Mouse (Mus musculus): ENCODE data around the gene Tmsb10. TPM values are rescaled to one million over a fixed set of nuclear protein-coding genes. Genes with fewer than 3 reads are reported as not detected.

Tmsb10 gene
- total RNA-seq, 2 experiments from 2014 or later, result 594 to 750 TPM

DNA sequence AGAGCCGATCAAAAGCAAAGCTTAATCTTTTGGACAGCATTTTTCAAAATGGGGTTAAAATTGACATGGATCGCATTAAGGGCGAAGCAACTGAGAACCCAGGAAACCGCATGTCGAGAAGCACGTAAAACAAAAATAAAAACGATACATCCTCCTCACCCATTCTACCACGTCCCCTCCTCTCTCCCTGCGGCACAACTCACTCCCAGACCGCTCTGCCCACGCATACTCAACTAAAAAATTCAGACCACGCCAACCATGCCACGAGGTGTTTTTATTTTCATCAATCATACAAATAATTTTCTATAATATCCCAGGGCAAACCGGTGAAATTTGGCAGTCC is 1.5 kb downstream of the Tmsb10 start:
- no peak for DNase-seq (ENCODE audit: low spot score in 2 of 2)

DNA sequence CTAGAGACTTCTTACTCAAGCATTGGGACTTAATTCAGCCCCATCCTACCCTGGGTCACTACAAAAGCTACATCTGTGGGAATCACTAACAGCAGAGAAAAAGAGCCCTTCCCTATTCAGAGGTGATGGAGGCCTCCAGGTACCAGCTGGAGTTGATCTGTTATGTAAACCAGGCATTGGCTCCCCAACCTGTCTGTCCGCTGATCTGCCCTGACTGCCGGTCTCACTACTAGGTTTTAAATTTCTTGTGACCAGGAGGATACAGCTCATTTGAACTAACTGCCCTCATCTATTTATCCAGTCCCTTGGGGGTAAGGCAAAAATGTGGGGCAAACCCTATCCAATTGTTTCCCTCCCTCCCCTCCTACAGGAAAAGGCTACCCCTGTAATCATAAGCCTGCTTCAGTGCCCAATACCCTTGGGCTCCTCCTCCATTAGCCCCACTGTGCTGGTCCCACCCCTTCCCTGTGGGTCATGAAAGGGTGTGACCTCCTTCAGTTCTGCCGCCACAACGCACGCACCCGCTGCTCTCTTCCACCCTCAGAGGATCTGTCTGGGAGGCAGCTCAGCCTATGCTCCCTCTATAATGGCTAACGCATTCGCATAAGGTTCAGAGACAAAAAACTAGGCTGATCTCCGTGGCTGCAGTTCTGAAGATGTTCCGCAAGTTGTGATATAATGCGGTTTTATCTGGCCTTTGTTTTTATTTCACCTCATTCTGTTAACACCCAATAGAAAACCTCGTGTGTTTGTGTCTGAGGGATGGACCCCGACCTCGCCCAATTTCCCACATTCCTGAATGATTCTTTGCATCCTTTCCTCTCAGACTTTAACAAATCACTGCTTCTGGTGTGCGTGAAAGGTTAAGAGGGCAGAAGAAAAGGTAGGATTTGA is 2.1 kb downstream of the Tmsb10 start:
- no peak for DNase-seq (ENCODE audit: low spot score in 2 of 2)

DNA sequence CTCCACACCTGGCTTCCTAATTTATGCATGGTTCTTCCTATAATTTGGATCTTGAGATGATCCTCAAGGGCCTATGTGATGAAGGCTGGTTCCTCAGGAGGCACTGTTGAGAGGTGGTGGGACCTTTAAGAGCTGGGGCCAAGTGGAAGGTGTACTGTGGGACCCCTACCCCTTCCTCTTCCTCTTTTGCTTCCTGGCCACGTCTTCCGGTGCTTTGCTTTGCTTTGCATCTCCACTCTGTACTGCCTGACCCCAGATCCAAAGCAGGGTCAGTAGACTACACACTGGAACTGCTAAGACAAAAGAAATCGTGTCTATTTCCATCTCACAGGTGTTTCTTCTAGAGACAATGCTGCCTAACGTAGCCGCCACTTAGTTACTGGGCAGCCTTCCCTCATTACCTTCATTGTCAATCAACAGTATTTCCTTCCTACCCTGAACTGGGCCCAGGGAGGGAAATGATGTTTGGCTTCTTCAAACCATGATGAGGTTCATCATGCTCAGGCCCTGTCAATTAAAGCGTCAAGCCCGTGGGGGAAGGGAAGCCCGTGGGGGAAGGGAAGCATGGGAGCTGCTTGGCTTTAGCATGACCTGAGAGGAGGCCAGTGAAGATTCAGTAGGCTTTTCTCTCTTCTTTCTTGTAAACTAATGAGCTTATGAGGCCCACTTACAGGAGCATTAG is 2.9 kb downstream of the Tmsb10 start:
- no peak for DNase-seq (ENCODE audit: low spot score in 2 of 2)

DNA sequence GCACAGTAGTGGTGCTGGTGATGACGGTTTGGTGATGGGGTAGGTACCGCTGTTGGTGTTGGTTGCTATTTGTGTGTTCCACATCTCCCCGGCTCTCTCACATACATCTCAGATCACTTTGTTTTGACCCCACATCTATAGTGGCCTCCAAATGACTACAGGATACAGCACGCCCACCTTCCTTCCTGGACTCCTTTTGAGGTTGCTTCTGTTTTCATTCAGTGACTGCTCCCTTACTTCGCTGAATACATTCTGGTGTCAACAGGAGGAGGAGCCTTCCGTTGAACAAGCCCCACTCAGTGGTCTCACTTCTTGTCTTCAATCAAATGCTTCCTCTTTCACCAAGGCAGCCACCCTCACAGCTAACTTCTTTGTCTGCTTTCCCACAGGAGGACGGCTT is 3.8 kb downstream of the Tmsb10 start:
- no peak for DNase-seq (ENCODE audit: low spot score in 2 of 2)

DNA sequence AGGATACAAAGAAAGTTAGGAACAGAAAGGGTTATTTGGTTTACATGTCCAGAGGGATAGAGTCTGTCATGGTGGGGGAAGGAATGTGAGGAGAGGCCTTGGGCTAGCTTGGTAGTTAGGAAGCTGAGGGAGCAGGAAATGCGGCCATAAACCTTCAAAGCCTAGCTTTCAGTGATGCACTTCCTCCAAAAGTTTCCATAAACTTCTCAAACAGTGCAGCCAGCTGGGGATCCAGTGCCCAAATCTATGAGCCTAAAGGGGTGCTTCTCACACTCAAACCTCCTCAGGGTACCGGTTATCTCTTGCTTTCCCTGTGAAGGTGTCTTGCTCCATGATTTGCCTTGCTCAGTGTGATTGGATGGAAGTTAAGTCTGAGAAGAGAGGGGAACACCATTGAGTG is 5.6 kb downstream of the Tmsb10 start:
- no peak for DNase-seq (ENCODE audit: low spot score in 2 of 2)

DNA sequence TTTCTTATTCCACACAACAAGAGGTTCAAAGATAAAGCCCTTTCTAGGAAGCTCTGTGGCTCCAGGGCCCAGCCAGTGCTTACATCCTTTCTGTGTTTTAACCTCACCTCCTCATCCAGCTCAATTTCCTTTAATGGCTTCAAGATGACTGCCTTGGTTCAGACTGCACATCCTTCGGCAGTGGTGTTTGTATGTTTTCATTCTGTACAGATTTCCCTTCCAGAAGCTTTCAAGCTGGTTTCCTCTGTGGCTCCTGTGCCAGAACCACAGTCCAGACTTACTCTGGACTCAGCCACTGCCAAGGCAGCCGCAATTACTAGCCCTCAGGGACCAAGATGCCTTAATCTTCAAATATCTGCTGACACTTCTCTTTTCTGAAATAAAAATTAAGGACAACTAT is 6.3 kb downstream of the Tmsb10 start:
- DNase-seq (ENCODE audit: low spot score in 2 of 2), result no peak

DNA sequence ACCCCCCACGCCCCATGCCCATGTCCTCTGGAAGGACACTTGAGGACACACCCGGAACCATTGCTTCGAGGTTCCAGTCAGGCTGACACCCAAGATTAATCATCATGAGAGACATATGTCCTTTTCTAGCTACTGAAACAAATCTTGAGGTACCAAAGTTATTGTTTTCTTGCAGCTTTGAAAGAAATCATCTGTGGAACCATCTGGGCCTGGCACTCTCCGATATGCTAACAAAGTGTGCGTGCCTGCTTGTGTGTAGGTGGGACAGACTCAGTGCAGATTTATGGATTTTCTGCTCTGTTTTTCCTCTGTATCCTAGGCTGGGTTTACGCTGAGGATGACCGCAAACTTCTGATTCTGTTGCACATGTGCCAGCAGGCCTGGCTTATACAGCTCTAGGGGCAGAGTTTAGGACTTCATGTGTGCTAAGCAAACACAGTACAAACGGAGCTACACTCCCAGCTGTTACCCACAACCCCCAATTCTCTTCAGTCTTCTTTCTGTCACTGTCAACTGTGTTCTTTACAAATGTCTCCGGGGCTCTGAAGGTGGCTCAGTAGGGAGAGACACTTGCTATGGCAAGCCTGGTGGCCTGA is 9.3 kb downstream of the Tmsb10 start:
- DNase-seq (ENCODE audit: low spot score in 2 of 2), result no peak

DNA sequence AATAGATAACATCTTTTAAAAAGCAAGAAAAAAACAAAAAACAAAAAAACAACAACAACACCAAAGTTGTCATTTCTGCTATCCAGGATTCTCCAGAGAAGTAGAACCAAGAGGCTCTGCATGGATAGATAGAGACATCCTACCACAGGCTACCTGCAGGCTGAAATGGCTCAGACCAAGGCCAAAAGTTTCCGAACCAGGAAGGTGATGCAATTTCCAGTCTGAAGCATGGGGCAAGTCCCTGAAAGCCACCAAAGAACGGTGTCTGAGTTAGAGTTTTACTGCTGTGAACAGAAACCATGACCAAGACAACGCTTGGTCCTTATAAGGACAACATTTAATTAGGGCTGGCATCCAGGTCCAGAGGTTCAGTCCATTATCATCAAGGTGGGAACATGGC is 10.2 kb downstream of the Tmsb10 start:
- DNase-seq (ENCODE audit: low spot score in 2 of 2), result no peak

DNA sequence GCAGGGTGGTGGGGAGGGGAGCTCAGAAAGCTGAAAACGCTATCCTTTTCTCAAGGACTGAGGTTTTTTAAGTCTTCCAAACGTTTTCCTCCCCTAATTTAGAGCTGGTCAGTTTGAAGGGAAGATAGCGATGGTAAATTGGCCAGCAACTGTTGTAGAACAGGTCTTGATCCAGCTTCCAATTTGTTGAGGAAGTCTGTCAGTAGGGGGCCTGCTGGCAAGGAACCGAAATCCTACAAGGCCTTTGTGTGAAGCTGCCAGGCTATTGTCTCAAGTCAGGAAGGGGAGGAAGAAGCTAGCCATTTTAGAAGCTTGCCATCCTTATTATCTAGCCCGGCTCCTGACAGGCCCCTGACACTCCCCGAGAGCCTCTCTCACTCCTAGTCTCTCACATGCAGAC is 10.6 kb downstream of the Tmsb10 start:
- no peak for DNase-seq (ENCODE audit: low spot score in 2 of 2)

DNA sequence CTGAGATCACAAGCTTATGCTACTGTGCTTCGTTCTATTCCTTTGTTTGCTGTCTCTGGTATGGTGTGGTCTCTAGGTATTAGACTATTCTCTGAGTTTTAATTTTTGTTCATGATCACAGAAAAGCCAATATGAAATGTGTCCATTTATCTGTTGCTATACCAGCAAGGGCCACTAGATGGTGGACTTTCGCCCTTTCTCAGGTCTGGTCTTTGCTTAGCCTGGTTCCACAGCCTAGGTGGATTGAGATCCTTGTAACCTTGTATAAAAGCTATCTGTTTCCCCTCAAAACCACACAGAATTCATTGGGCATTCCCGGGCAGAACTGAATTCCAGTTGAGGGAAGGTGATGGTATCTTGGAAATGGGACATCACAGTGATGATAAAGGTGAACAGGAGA is 18.1 kb downstream of the Tmsb10 start:
- peak in 1 of 2 experiments; percentile 37 for DNase-seq (ENCODE audit: low spot score in 2 of 2)

DNA sequence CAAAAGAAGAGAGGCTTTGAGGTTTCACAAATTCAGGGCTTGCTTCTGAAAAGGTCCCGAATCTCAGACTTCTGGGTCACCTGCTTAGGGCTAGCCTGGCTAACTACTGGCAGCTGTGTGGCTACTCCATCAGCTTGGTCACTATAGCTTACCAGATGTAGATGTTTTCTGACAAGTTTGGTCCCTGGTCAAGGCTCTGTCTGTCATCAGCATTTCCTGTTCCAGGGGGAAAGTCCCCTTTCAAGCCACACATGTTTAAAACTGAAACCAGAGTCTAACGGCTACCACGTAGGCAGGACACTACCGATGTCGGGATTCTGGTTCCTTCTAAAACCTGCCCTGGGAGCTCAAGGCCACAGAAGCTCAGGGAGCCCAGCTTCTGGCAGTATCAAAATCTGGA is 20.7 kb downstream of the Tmsb10 start:
- DNase-seq (ENCODE audit: low spot score in 2 of 2), result no peak

DNA sequence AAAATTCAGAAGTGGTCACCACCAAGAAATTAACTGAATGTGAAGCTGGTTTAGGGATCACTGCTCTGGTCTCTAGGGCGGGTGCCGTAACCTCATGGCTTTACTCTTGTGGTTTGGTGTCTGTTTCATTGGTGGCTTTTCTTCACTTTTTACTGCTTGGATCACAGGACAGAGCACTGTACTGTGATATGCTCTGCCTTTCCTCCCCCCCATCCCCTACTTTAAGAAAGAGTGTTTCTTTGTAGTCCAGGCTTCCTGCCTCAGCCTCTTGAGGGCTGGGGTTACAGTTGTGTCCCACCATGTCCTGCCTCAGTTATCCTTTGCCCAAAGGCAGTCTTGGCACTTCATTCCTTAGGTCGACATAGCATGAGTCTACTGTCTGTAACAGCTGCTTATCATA is 21.1 kb downstream of the Tmsb10 start:
- no peak for DNase-seq (ENCODE audit: low spot score in 2 of 2)

DNA sequence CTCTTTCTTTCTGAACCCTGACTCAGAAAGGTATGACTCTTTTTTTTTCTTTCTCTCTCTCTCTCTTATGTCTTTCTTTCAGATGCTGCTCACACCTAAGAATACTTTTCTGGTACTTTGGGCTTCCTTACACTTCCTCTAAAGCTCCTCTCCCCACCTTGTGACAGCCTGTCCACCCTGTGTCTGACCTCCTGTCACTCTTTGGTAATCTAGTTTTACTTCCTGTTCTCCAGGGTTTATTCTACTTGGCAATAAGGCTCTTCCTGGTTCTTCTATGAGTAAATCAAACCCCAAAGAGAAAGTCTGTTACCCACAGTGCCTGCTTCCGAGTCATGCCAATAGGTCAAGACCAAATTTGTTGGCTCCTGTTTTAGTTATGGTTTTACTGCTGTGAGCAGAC is 25.6 kb downstream of the Tmsb10 start:
- DNase-seq (ENCODE audit: low spot score in 2 of 2), result no peak

DNA sequence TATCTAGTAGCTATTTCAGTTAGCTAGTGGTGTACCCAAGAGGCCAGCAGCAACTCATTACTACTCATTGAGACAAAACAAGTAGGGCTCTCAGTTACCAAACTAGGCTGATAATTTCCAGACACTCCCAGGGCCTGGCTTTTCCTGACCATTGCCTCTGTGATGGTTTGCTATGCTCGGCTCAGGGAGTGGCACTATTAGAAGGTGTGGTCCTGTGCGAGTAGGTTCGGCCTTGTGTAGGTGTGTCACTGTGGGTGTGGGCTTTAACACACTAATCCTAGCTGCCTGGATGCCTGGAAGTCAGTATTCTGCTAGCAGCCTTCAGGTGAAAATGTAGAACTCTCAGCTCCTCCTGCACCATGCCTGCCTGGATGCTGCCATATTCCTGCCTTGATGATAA is 27.0 kb downstream of the Tmsb10 start:
- no peak for DNase-seq (ENCODE audit: low spot score in 2 of 2)

DNA sequence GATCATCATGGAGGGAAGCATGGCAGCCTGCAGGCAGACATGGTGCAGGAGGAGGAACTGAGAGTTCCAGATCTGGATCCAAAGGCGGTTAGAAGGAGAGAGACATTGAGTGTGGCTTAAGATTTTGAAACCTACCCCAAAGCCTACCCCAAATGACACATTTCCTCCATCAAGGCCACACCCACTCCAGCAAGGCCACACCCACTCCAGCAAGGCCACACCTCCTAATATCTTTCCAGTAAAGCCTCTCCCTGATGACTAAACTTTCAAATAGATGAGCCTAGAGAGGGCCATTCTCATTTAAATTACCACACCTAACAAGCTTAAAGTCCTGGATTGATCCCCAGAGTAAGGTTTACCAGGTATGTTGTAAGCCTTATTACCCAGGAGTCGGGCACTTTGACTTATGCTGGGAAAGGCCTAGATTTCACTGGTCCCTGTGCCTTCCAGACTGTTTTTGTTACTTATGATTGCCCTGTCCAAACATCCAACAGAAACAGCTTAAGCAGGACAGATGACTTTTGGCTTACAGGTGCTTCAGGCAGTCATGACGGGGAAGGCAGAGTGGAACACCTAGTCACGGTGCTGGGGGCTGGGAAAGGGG is 28.7 kb downstream of the Tmsb10 start:
- DNase-seq (ENCODE audit: low spot score in 2 of 2), result no peak

DNA sequence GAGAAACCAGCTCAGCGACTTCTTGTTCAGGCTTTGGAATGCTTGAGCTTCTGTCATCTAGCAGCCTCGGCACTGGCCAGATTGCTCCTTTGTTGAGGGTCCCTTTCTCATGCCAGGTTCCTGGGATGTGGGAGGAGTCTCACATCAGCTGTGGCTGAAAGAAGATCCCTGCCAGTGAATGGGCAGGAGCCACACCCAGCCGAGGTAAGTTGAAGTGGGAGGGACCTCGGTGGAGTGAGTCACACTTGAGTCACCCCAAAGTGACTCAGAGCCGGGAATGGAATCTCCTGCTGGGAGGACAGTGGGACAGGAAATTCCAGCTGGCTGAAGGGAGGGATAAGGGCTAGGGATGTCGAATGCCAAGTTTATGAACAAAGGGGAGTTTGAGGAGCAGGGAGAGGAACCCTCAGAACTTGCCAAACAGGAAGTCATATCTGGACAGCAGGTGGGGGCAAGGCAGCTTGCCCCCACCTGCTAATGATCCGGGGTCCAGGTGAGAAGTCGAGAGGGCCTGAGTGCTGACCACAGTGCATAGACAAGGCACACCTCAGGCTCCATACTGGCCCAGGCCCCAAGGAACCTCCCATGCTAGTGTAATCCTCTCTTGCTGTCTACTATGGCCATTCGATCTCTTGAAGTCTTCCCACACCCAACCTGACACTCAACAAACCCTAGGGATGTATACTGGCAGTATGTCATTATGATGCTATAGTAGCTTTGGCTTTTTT is 31.6 kb downstream of the Tmsb10 start:
- no peak for DNase-seq (ENCODE audit: low spot score in 2 of 2)

DNA sequence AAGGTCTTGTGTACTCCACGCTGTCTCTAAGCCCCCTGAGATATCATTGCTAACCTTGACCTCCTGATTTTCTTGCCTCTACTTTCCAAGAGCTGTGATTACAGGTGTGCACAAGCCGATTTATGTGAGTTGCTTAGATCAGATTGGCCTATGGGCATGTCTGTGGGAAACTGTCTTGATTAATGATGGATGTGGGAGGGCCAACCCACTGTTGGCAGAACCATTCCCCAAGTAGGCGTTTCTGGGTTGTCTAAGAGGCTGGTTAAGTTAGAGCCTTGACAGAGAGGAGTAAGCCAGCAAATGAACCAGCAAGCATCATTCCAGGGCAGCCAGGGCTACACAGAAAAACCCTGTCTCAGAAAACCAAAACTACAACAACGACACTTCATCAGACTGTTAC is 32.5 kb downstream of the Tmsb10 start:
- DNase-seq (ENCODE audit: low spot score in 2 of 2), result no peak

DNA sequence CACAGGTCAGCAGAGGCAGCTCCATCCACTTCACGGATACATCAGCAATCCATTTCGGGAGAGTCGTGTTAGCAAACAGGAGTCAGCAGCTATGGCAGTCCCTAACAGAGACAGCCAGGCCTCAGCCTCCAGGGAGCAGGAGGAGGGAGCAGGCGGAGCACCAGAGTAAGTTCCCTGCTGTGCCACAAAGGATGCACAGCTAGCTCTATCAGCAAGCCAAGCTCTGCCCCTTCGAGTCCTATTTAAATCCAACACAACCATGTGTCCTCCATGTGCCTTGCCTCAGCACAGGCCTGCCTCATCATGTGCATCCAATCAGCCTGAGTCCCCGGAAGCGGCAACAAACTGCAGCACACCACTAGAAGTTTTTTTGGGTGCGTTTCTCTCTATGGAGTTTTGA is 35.2 kb downstream of the Tmsb10 start:
- DNase-seq (ENCODE audit: low spot score in 2 of 2), result no peak

DNA sequence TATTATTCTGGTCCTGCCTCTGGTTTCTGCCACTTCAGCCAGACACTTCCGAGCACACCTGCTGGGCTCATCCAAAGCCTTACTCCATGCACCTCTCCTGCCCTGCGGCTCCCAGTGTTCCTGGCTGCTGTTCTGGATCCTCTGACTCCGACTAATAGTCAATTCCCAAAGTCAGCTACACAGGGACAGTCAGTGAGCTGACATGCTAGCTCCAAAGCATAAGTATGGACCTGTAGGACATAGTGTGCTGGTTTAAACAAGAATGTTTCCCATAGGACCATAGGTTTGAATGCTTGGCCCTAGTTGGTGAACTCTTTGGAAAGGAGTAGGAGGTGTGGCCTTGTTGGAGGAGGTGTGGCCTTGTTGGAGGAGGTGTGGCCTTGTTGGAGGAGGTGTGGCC is 37.5 kb downstream of the Tmsb10 start:
- no peak for DNase-seq (ENCODE audit: low spot score in 2 of 2)

DNA sequence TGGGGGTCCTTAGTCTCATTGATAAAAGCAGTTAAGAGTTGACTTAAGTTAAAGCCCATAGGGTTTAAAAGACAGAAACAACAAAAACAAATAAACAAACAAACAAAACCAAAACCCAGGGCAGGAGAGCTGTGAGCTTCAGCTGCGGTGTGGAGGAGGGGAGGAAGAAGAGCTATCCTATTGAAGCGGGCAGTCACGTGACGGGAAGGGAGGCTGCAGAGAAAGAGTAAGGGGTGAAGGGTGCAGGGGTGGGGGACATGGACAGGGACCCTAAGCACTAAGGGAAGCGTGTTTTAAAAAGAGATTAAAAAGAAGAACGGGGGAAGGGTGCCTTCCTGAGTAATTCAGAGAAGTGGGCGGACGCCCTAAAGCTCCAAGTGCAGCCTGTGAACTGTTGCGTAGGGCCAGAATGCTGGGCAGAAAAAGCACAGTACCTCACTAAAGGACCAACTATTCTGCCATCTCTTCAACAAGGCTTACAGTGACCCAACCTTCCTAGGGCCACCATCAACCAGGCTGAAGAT is 40.0 kb downstream of the Tmsb10 start:
- DNase-seq (ENCODE audit: low spot score in 2 of 2), result no peak

DNA sequence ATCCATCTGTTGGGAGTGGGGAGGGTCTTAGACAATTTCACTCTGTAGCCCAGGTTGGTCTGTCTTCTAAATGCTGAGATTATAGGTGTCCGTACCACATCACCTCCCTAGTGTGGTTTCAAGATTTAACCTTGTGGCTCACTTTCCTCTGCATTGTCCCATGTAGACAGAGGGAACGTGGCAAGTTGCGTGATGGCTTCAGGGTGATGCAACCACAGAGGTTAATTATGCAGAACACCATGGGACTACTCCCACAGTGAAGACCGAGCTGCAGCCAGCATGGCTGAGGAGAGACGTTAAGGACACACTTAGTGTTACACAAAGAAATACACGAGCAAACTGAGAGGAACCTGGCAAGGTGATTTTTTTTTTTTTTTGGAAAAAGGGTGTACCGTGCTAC is 42.2 kb downstream of the Tmsb10 start:
- no peak for DNase-seq (ENCODE audit: low spot score in 2 of 2)

Data from adrenal gland, postnatal 4 days (tissue).